Mouse (Mus musculus) urinary bladder, postnatal 36 days (tissue): ENCODE measurements around the gene Dcpp3.
"Not testable (repeated sequence)": the region's sequence is repeated elsewhere in the genome, so short reads cannot be mapped to it uniquely, and the experiment has no call there.

ENCODE experiments used
- DNase-seq, 2 experiments: peaks; one replicate each; pipeline ENCODE4 v3.0.0; 2022; ENCODE audit warnings: low spot score in 2 of 2, mixed read lengths in 1 of 2

The Dcpp3 gene

GRCm38 (mm10) chr17:23917158-23917557, at the start of gene Dcpp3:
Dcpp3 (plus strand) TSS chr17:23917458.
- not testable (repeated sequence) for DNase-seq

DNA sequence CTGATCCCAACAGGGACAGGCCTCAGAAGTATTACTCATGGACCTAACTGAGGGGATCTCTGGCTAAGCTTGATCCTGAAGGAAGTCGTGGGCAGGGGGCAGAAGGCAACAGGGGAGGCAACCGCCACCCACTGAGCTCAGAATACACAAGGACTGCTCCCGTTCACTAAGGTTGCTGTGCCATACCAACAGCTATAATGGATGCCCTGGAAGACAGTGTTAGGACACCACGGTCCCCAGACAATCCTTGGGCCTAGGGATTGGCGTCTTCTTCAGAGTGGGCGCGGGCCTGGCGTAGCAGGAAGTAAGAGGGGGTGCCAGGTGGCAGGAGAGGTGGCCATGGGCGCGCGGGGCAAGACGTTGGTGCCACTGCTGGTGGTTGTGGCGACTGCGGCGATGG, 49.5 kb upstream of the Dcpp3 start, which contains the start of gene Prss21:
Prss21 (plus strand) TSS at position 301 of the 400 bp plus-strand sequence.
- DNase-seq = no peak

DNA sequence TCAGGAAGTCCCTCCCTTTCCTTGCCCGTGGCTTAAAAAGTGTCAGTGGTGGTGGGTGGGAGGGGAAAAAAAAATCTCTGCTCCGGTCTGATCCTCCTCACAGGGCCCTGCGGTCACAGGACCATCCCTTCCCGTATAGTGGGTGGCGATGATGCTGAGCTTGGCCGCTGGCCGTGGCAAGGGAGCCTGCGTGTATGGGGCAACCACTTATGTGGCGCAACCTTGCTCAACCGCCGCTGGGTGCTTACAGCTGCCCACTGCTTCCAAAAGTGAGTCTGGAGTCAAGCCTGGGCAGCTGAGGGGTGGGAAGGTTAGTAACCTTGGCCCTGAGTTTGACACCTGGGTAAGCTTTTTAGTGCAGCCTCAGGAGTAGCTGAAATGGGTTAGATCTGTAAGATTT, 48.7 kb upstream of the Dcpp3 start:
- peak in 1 of 2 experiments; percentile 48 for DNase-seq

- peak in 1 of 2 experiments; percentile 47 for DNase-seq
These were observed 43.1 kb upstream of the Dcpp3 start for GRCm38 (mm10) chr17:23873884-23874856.

DNA sequence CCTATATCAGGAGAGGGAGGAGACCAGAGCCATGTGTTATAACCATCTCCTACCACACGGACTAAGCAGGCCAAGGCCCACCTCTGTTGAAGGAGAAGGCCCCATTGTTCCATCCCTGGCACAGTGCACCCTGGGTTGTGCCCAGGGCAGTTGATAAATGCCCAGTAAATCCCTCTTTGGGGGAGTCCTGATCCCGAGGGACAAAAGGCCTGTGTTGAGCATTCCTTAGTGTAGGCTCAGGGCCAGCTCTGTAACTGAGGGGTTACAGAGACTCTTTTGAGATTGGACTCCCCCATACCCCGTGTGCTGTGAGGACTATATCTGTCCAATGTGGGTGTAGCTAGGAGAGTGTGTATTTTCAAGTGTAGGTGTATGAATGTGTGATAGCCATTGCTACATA, 40.5 kb upstream of the Dcpp3 start:
- DNase-seq = no peak

GRCm38 (mm10) chr17:23877166-23877565, 40.1 kb upstream of the Dcpp3 start:
- DNase-seq = no peak

DNA sequence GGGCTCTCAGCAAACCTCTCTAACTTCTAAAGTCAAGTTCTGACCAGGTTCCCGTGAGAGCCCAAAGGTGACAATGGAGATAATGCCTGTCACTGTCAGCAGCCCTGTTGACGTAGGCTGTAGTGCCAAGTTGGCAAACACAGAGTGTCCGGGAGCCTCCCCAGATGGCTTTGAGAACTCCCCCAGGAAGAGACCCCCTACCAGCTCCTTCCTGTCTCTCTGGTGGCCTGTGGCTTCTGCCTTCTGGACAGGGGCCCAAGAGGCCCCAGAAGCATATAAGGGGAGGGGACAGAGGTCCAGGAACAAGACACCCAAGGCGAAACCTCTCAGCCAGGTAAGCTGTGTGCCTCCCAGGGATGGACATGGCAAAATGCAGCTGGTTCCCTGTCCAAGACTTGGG, 36.7 kb upstream of the Dcpp3 start, which contains the start of the genes Dcpp1 and Dcpp2:
Dcpp1 (plus strand) TSS at position 301 of the 400 bp plus-strand sequence.
Dcpp2 (plus strand) TSS at position 305 of the 400 bp plus-strand sequence.
- DNase-seq = not testable (repeated sequence)

- peak; percentile 92 for DNase-seq
These were observed 7.3 kb downstream of the Dcpp3 start for GRCm38 (mm10) chr17:23924531-23925007.

DNA sequence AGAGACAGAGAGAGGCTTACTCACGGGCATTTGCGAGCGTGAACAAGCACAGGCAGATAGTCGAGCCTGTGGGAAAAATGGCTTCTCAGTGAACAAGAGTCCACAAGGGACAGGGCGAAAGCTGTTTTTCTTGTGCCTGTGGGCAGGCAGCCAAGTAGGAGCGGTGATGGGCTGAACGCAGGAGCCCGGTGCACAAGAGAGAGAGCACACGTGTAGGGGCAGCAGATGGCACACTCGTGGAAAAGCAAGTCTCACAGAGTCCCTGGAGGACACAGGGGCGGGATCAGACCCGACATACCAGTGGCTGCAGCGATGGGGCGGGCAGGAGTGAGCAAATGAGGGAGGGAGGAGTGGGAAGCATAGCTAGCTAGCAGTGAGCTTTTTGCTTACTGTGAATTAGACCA, 7.8 kb downstream of the Dcpp3 start:
- peak; percentile 68 to 72 for DNase-seq

DNA sequence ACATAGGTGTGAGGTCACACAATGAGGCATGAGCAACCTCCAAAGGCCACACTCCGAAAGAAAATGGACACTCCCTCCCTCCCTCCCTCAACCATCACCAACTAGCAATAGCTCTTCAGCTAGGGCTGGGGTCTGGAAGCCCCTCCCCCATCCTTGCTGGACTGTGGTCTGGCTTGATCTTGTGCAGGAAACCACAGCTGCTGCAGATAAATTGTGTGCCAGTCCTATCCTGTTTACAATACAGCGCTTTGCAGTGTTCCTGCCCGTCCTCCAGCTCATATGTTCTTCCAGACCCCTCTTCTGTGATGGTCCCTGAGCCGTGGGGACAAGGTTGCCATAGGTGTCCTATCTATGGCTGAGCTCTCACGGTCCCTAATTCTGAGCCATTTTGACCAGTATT, 13.9 kb downstream of the Dcpp3 start:
- no peak for DNase-seq

DNA sequence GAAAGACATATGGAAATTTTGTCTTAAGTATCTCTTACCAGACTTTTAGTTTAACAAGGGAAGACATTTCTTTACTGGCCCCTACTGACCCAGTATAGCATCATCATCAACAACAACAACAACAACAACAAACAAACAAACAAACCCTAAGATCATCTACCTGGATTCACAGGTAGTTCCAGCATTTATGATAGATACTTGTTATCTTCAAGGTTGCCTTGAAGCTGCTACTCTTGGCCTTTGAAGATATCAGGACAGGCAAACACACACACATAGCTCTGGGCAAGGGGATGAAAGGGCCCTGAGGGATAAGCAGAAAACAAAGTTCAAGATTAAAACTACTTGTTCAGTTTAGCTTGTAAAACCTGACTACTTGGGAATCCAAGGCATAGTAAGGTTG, 24.1 kb downstream of the Dcpp3 start, which contains the start of gene Sbp:
Sbp (plus strand) TSS at position 301 of the 400 bp plus-strand sequence.
- no peak for DNase-seq

DNA sequence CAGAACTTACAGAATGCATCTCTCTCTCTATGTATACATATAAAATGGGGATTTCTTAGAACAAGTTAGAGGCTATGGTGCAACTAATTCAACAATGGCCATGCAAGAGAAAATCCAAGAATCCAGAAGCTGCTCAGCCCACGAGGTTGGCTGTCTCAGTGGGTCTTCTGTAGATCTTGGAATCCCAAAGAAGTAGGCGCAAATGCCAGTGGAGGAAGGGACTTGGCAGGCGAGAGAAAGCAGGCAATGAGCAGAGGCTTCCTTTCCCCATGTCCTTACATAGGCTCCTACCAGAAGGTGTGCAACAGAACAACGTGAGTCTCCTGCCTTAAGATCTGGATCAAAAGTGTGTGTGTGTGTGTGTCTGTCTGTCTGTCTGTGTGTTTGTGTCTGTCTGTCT, 30.2 kb downstream of the Dcpp3 start:
- DNase-seq = not testable (repeated sequence)

GRCm38 (mm10) chr17:23949068-23949467, 31.8 kb downstream of the Dcpp3 start:
- DNase-seq = no peak

DNA sequence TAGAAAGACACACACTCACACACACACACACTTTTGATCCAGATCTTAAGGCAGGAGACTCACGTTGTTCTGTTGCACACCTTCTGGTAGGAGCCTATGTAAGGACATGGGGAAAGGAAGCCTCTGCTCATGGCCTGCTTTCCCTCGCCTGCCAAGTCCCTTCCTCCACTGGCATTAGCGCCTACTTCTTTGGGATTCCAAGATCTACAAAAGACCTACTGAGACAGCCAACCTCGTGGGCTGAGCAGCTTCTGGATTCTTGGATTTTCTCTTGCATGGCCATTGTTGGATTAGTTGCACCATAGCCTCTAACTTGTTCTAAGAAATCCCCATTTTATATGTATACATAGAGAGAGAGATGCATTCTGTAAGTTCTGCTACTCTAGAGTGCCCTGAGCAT, 33.6 kb downstream of the Dcpp3 start:
- DNase-seq = not testable (repeated sequence)

GRCm38 (mm10) chr17:23955174-23955573, 37.9 kb downstream of the Dcpp3 start, which contains the start of gene Sbpl:
Sbpl (minus strand) TSS chr17:23955274.
- no peak for DNase-seq

DNA sequence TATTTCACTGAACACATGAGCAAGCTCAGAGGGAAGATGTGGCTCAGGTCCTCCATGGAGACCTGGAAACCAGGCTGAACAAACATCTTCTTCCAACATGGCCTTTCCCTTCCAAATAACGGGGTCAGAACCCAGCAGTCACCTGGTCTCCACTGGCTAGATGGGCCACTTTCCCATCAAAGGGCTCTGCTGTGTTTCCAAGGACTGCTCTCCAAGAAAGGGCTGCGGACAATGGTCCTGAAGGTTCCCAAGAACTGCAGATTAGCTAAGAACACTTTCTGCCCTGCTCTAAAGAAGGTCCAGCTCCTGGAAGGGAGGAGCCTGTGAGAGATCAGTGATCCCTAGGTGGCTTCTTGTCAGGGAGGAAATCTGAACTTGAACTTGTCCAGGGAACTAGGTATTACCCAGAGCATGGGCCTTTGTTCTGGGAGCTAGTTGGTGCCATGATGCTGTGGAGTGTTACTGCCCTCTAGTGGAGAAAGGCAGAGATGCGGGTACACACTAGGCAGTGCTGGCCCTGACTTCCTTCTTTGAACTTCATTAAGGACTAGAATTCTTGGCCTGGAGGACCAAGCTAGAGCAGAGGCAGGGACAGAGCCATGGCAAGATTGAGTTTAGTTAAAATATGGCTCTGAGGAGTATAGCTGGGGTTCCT, 43.0 kb downstream of the Dcpp3 start:
- peak; percentile 73 to 81 for DNase-seq

- DNase-seq = no peak
These were observed 44.4 kb downstream of the Dcpp3 start for GRCm38 (mm10) chr17:23961573-23962122.

DNA sequence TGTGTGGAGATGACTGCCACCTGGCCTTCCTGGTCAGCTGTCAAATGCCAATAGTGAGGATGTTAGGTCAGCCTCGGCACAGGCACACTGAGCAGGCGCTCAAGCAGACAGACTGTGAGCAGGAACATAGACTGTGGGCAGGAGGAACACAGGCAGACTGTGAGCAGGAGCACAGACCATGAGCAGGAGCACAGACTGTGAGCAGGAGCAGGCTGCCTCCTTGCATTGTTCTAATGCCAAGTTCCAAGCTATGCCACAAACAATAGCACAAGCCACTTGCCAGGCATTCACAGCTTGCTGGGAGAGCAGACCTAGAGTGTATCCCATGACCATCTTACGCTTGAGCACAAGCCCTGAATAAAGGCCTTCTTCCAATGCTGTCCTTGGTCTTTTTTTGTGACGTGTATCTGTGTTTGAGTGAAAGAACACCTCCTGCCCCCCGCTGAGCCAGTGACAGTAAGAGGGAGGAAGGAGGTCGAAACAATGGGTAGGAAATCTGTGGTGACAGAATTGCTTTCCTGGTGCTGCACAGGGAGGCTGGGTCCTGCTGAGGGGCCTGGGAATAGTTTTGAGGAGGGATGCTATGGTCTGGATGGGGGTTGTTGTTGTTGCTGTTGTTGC, 48.7 kb downstream of the Dcpp3 start:
- DNase-seq = no peak

DNA sequence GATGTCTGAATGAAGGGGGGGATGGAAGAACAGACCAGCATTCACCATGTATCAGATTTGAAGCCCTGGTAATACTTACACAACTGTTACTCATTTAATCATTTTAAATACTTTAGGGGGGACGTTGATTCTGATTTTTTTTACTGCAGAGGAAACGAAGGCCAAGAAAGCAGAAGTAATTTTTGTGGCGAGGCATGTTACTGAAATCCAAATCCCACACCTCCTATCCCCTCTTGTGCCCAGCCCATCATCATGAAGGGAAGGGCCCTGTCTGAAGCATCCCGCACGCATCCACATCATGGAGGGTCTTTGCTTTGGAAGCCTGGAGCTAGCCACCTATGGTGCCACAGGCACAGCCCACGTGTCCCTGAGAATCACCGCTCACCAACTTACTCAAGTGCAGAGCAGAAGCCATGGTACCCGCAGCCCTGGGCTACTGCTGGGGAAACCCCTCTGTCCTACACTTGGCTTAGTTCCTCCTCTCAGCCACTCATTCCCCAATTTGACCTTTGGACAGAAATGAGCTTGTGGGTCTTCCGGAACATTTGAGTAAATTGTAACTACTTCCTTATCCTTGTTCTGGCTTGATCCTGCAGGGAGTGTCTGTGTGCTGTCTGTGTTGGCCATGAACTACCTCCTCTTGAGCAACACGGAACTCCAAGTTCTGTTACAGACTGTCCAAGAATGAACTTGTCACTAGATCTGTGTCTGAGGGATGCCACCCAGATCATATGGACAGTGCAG, 49.6 kb downstream of the Dcpp3 start:
- peak; percentile 41 to 51 for DNase-seq

- no peak for DNase-seq
These were observed 51.5 kb downstream of the Dcpp3 start for GRCm38 (mm10) chr17:23968780-23969179.
